Mouse (Mus musculus): ENCODE measurements around the gene Flt3. TPM values are rescaled to one million over a fixed set of nuclear protein-coding genes. Genes with fewer than 3 reads are reported as not detected.

The Flt3 gene
- polyA plus RNA-seq, 1 experiment from 2014 or later = 1.8 TPM

GRCm38 (mm10) chr5:147406135-147406534, 5.8 kb upstream of the Flt3 start:
- no peaks in the 10 kb centered on the region for H3K9me3 ChIP-seq (replicated peaks)
- H3K27ac ChIP-seq = no peak overlapping the region
- no peak overlapping the region for H3K9ac ChIP-seq
- ATAC-seq (ENCODE audit: low read depth) = no peak
- H3K4me1 ChIP-seq (replicated peaks) = no peaks in the 10 kb centered on the region
- H3K4me2 ChIP-seq = no peak overlapping the region
- H3K27me3 ChIP-seq = peaks cover 13% of the 10 kb centered on the region
- WGBS (ENCODE audit: insufficient replicate concordance) = 69% methylated on average over 5 of the region's 5 CpGs
- no peak for DNase-seq
- H3K36me3 ChIP-seq = no peaks in the 10 kb centered on the region
- no peak overlapping the region for H3K4me3 ChIP-seq (replicated peaks)

DNA sequence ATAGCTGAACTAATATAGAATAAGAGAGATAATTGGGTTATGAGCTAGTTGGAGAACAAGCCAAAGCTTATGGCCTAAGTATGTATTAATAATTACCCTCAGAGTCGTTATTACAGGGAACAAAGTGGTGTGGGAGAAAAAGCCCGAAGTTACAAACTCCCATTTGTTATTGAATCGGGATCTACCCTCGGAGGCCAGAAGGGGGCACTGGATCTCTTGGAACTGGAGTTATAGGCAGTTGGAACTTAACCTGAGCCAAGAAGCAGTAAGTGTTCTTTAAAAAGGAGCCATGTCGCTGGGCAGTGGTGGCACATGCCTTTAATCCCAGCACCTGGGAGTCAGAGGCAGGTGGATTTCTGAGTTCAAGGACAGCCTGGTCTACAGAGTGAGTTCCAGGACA, 2.2 kb upstream of the Flt3 start:
- WGBS (ENCODE audit: insufficient replicate concordance) = 12% methylated on average over 5 of the region's 5 CpGs
- no peak for ATAC-seq (ENCODE audit: low read depth)

GRCm38 (mm10) chr5:147401024-147401423, 735 bp upstream of the Flt3 start:
- Histone ChIP-seq H3K9me3 (replicated peaks) (no peaks in the 10 kb centered on the region), H3K4me1 (replicated peaks) (peaks cover 7% of the 10 kb centered on the region; the same call in 1 of the 2 replicates), H3K9ac (no peak overlapping the region), H3K4me3 (replicated peaks) (peak overlapping the region; percentile 40; the same call in 1 of the 2 replicates), H3K4me2 (no peak overlapping the region), H3K27ac (no peak overlapping the region), H3K27me3 (peaks cover 51% of the 10 kb centered on the region), H3K36me3 (no peaks in the 10 kb centered on the region)
- 33% methylated on average over 11 of the region's 11 CpGs for WGBS (ENCODE audit: insufficient replicate concordance)
- ATAC-seq (ENCODE audit: low read depth) = no peak
- no peak for DNase-seq

More for the DNA sequence above, 2.2 kb upstream of the Flt3 start:
- Histone ChIP-seq H3K4me2 (no peak overlapping the region), H3K4me3 (replicated peaks) (no peak overlapping the region), H3K9me3 (replicated peaks) (no peaks in the 10 kb centered on the region), H3K27ac (no peak overlapping the region), H3K27me3 (peaks cover 49% of the 10 kb centered on the region), H3K9ac (no peak overlapping the region), H3K36me3 (no peaks in the 10 kb centered on the region), H3K4me1 (replicated peaks) (peaks cover 7% of the 10 kb centered on the region; the same call in 1 of the 2 replicates)
- DNase-seq = peak; percentile 23

DNA sequence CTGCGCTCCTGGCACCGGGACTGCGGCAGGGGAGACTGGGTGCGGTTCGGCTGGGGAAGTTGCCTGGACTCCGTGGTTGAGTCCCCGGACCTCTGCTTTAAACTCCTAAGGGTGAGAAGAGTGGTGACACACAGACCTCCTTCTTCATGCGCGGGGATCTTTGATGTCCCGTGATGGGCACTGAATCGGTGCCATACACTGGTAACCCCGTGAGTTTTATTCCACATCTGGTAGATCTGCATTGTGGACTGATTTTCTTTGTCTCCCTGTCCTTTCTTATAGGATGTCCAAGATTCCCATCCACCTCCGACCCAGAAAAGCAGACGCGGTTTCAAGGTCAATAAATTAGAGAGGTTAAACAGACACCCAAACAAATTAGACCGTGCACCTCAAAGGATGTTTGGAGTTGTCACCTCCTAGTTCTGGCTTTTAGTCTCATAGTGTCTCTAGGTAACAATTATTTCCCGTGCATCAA, 253 bp upstream of the Flt3 start:
- DNase-seq (no peak), ATAC-seq (ENCODE audit: low read depth) (no peak)
- peak overlapping the region; percentile 51 for H3K4me2 ChIP-seq
- 5% methylated on average over 17 of the region's 17 CpGs for WGBS (ENCODE audit: insufficient replicate concordance)
- H3K27ac ChIP-seq = no peak overlapping the region
- H3K9me3 ChIP-seq (replicated peaks) = no peaks in the 10 kb centered on the region
- no peak overlapping the region for H3K9ac ChIP-seq
- peak overlapping the region; percentile 40 for H3K4me3 ChIP-seq (replicated peaks)
- peaks cover 7% of the 10 kb centered on the region; the same call in 1 of the 2 replicates for H3K4me1 ChIP-seq (replicated peaks)
- H3K27me3 ChIP-seq = peaks cover 51% of the 10 kb centered on the region
- no peaks in the 10 kb centered on the region for H3K36me3 ChIP-seq

DNA sequence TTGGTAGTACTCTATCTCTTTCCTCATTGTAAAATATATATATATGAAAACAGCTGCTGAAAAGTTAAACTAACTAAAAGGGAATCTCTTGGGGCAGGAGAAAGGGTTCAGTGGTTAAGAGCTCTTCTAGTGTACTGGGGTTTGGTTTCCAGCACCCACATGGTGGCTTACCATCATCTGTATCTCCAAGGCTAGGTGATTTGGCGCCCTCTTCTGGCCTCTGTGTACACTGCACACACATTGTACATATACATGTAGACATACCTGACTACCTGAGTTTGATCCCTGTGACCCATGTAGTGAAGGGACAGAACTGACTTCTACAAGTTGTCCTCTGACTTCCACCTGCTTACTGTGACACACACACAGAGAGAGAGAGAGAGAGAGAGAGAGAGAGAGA, 5.2 kb downstream of the Flt3 start:
- Histone ChIP-seq H3K4me3 (replicated peaks) (no peak overlapping the region), H3K4me2 (no peak overlapping the region), H3K9me3 (replicated peaks) (no peaks in the 10 kb centered on the region; the same call in 1 of the 2 replicates), H3K9ac (no peak overlapping the region), H3K36me3 (no peaks in the 10 kb centered on the region), H3K27me3 (peaks cover 28% of the 10 kb centered on the region), H3K4me1 (replicated peaks) (peaks cover 9% of the 10 kb centered on the region), H3K27ac (no peak overlapping the region)
- 16% methylated on average over 1 of the region's 1 CpGs for WGBS (ENCODE audit: insufficient replicate concordance)
- DNase-seq = no peak
- no peak for ATAC-seq (ENCODE audit: low read depth)

DNA sequence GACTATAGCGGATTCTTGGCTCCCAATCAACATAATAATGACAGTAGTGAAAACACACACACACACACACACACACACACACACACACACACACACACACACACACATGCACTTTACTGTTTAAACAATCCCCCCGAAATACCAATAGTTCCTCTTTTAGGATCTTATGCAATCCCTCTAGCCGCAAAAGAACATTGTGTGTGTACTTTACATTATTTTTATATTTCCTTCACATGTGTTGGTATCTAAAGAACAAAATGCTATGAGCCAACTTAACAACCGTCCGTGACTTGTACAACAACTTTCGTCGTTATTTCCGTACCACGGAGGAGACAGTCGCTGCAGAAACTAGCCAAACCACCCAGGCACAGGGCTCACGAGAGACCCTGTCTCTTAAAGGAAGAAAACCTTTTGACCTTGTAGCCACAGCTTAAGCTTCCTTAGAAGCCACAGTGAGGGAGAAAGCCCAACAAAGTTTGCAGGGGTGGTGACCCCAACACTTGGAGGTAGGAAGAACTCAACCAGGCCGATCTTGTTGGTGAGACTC, 7.5 kb downstream of the Flt3 start:
- ATAC-seq (ENCODE audit: low read depth) = no peak
- Histone ChIP-seq H3K9ac (no peak overlapping the region), H3K27ac (no peak overlapping the region; the same call in 1 of the 2 replicates), H3K27me3 (peaks cover 5% of the 10 kb centered on the region), H3K4me3 (replicated peaks) (no peak overlapping the region), H3K36me3 (no peaks in the 10 kb centered on the region), H3K4me1 (replicated peaks) (peaks cover 32% of the 10 kb centered on the region), H3K4me2 (no peak overlapping the region), H3K9me3 (replicated peaks) (no peaks in the 10 kb centered on the region; the same call in 1 of the 2 replicates)
- 33% methylated on average over 12 of the region's 12 CpGs for WGBS (ENCODE audit: insufficient replicate concordance)
- DNase-seq = no peak

- Histone ChIP-seq H3K4me3 (replicated peaks) (no peak overlapping the region), H3K4me1 (replicated peaks) (peaks cover 47% of the 10 kb centered on the region), H3K9ac (no peak overlapping the region), H3K9me3 (replicated peaks) (no peaks in the 10 kb centered on the region; the same call in 1 of the 2 replicates), H3K36me3 (no peaks in the 10 kb centered on the region), H3K27ac (no peak overlapping the region), H3K27me3 (no peaks in the 10 kb centered on the region), H3K4me2 (no peak overlapping the region)
- 26% methylated on average over 2 of the region's 2 CpGs for WGBS (ENCODE audit: insufficient replicate concordance)
- ATAC-seq (ENCODE audit: low read depth) = no peak
- no peak for DNase-seq
Observed at GRCm38 (mm10) chr5:147390772-147391171, 9.5 kb downstream of the Flt3 start.

- Histone ChIP-seq H3K27ac (peak overlapping the region; percentile 66), H3K27me3 (no peaks in the 10 kb centered on the region), H3K9me3 (replicated peaks) (no peaks in the 10 kb centered on the region), H3K4me2 (peak overlapping the region; percentile 49; the same call in 1 of the 2 replicates), H3K4me3 (replicated peaks) (no peak overlapping the region), H3K9ac (peak overlapping the region; percentile 22; the same call in 1 of the 2 replicates), H3K4me1 (replicated peaks) (peaks cover 47% of the 10 kb centered on the region), H3K36me3 (no peaks in the 10 kb centered on the region)
- DNase-seq (no peak), ATAC-seq (ENCODE audit: low read depth) (no peak)
- 49% methylated on average over 5 of the region's 5 CpGs for WGBS (ENCODE audit: insufficient replicate concordance)
Observed at GRCm38 (mm10) chr5:147389052-147389451, 11.2 kb downstream of the Flt3 start.

DNA sequence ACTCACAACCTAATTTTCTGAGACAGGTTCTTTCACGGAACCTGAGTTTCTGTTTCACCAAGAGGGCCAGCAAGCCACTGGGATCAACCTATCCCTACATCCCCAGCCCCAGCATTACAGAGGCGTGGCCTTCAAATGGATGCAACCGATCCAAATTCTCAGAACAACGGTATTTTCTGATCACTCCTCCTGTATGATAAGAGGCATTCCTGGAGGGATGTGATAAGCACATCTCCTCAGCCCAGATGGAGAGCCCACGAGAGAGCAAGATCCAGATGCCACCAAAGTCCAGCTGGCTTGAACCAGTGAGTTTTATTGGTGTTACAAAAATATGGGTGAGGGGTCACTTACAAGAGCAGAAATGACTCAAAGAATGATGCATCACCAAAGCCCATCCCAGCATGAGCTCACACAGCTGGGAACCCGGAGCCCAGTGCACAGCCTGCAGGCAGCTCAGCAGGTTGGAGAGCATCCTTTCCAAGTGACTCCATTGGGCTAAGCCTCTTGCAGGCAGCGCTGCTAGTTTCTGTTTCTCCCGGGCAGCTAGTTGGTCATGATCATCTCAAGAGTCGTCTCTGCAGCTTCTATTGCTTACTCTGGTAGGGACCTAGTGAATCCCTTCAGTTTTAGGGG, 11.8 kb downstream of the Flt3 start:
- 24% methylated on average over 9 of the region's 9 CpGs for WGBS (ENCODE audit: insufficient replicate concordance)
- no peaks in the 10 kb centered on the region for H3K27me3 ChIP-seq
- H3K27ac ChIP-seq = peak overlapping the region; percentile 72
- H3K9me3 ChIP-seq (replicated peaks) = no peaks in the 10 kb centered on the region
- DNase-seq (peak; percentile 70), ATAC-seq (ENCODE audit: low read depth) (peak; percentile 92)
- H3K4me2 ChIP-seq = peak overlapping the region; percentile 49
- H3K4me3 ChIP-seq (replicated peaks) = no peak overlapping the region
- H3K9ac ChIP-seq = peak overlapping the region; percentile 22; the same call in 1 of the 2 replicates
- H3K36me3 ChIP-seq = no peaks in the 10 kb centered on the region
- H3K4me1 ChIP-seq (replicated peaks) = peaks cover 47% of the 10 kb centered on the region

DNA sequence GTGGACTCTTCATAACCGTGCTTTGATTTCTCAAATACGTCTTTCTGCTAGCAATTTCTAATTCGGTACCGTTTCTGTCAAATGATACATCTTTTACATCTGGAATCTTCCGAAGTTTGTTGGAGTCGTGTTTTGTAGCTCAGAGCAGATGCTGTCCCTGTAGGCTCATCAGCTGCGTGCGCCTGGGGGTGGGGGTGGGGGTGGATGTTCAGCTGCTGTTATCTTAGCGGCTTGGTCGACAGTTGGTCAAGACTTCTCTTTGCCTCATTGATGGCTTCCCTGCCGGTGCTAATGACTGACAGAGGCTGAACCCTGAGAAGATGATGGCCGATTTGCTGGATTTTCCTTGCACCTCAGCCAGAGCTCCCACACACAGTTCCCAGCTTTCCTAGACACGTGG, 13.4 kb downstream of the Flt3 start:
- H3K4me1 ChIP-seq (replicated peaks) = peaks cover 47% of the 10 kb centered on the region
- no peak overlapping the region for H3K9ac ChIP-seq
- WGBS (ENCODE audit: insufficient replicate concordance) = 59% methylated on average over 13 of the region's 13 CpGs
- no peaks in the 10 kb centered on the region for H3K36me3 ChIP-seq
- no peak overlapping the region for H3K4me3 ChIP-seq (replicated peaks)
- H3K4me2 ChIP-seq = peak overlapping the region; percentile 14; the same call in 1 of the 2 replicates
- no peaks in the 10 kb centered on the region for H3K9me3 ChIP-seq (replicated peaks)
- ATAC-seq (ENCODE audit: low read depth) (peak; percentile 53), DNase-seq (no peak)
- peak overlapping the region; percentile 29 for H3K27ac ChIP-seq
- no peaks in the 10 kb centered on the region for H3K27me3 ChIP-seq

- Histone ChIP-seq H3K9me3 (replicated peaks) (no peaks in the 10 kb centered on the region), H3K4me2 (no peak overlapping the region), H3K36me3 (no peaks in the 10 kb centered on the region), H3K4me1 (replicated peaks) (peaks cover 4% of the 10 kb centered on the region; the same call in 1 of the 2 replicates), H3K4me3 (replicated peaks) (no peak overlapping the region), H3K27ac (no peak overlapping the region), H3K27me3 (no peaks in the 10 kb centered on the region), H3K9ac (no peak overlapping the region)
- ATAC-seq (ENCODE audit: low read depth) = no peak
- WGBS (ENCODE audit: insufficient replicate concordance) = 74% methylated on average over 10 of the region's 10 CpGs
- DNase-seq = no peak
Observed at GRCm38 (mm10) chr5:147381396-147381795, 18.9 kb downstream of the Flt3 start.
